ENCODE assay signal across 21 mouse cellular contexts in genomic region chr2:155886776-155887175, GRCm38 (mm10). TPM values are rescaled to one million over a fixed set of nuclear protein-coding genes. Genes with fewer than 3 reads are reported as not detected.
"Had no signal": no experiment of that assay in that cellular context is flagged by ENCODE, and none has a peak within 500 bp of the region (broad histone marks: within the 10 kb centered on the region; RNA-seq: fewer than 3 reads in every experiment).

No protein-coding gene starts in this region.

- H3K27me3 ChIP-seq: limb, embryonic 12.5 days; liver, embryonic 13.5 days; midbrain, embryonic 13.5 days; neural tube, embryonic 15.5 days had no signal

- DNase-seq: kidney, adult 9 months; kidney, postnatal 36 days; liver; liver, embryonic 13.5 days; liver, postnatal 0 days; right cerebral cortex, adult 18-20 months; right cerebral cortex, postnatal 25 days had no signal

- H3K4me3 ChIP-seq: layer of hippocampus, adult 2 months; limb, embryonic 12.5 days; liver, embryonic 13.5 days; midbrain, embryonic 13.5 days; neural tube, embryonic 15.5 days had no signal

- ATAC-seq: liver, postnatal 0 days; midbrain, embryonic 13.5 days had no signal

RNA-seq across cellular contexts. Expression of gene Fam83c, which starts 52.1 kb away (rescaled TPM):
- total RNA-seq: layer of hippocampus, adult 2 months; layer of hippocampus, postnatal 10 days; left cerebral cortex, postnatal 36 days; megakaryocyte progenitor cell, adult 5-6 weeks; midbrain, postnatal 0 days had no signal
- polyA plus RNA-seq: midbrain, postnatal 0 days had no signal

RNA-seq across cellular contexts. Expression of gene Gm15557, which starts 53.8 kb away (rescaled TPM):
- total RNA-seq: layer of hippocampus, adult 2 months; layer of hippocampus, postnatal 10 days; left cerebral cortex, postnatal 36 days; megakaryocyte progenitor cell, adult 5-6 weeks; midbrain, postnatal 0 days had no signal
- polyA plus RNA-seq: kidney, postnatal 0 days; liver, embryonic 13.5 days; liver, postnatal 0 days; lung, embryonic 16.5 days; midbrain, embryonic 13.5 days; midbrain, postnatal 0 days; neural tube, embryonic 11.5 days; neural tube, embryonic 15.5 days; small intestine, adult 2 months; stomach, embryonic 16.5 days; urinary bladder, adult 2 months had no signal

RNA-seq across cellular contexts. Expression of gene Gdf5, which starts 58.4 kb away (rescaled TPM):
- total RNA-seq: megakaryocyte progenitor cell, adult 5-6 weeks had no signal
- polyA plus RNA-seq: liver, embryonic 13.5 days; liver, postnatal 0 days; small intestine, adult 2 months had no signal
